Mouse (Mus musculus) cerebellum, adult 2 months (tissue): ENCODE measurements around the gene Ormdl3.
A peak's percentile ranks its signal among the peaks of the same experiment; 100 is the strongest.

Experiments used
- CTCF ChIP-seq: fragments of 200-500 bp; IDR thresholded peaks from 2 replicates; pipeline ENCODE4 v1.5.1; 2011; ENCODE audit warnings: low read depth, mild to moderate bottlenecking, control low read depth, low read length, moderate library complexity, borderline replicate concordance; ENCODE audit not compliant: insufficient read depth
- POLR2A ChIP-seq: fragments of 200-500 bp; IDR thresholded peaks from 2 replicates; pipeline ENCODE4 v1.6.1; 2011; ENCODE audit warnings: low read length, control low read depth, borderline replicate concordance; ENCODE audit not compliant: insufficient read depth

GRCm38 (mm10) chr11:98550975-98551828 lies 36.0 kb downstream of the Ormdl3 start, which contains the start of gene Zpbp2:
- no peak for TF ChIP-seq CTCF
- TF ChIP-seq POLR2A, result peak; percentile 83
